Mouse (Mus musculus) stomach, embryonic 15.5 days (tissue): ENCODE measurements around the gene Nmur1. TPM values are rescaled to one million over a fixed set of nuclear protein-coding genes. Genes with fewer than 3 reads are reported as not detected.
A peak's percentile ranks its signal among the peaks of the same experiment; 100 is the strongest.
"Not testable (repeated sequence)": the region's sequence is repeated elsewhere in the genome, so short reads cannot be mapped to it uniquely, and the experiment has no call there.

Experiments used
- ATAC-seq: fragments of 200-750 bp; cut with Nextera tagmentation; 2 replicates; pipeline ENCODE4 v1.8.0; 2017; ENCODE audit warnings: low read depth, moderate number of reproducible peaks, moderate TSS enrichment; ENCODE audit not compliant: insufficient read depth, low FRiP score
- H3K27ac ChIP-seq: fragments of 300-500 bp; sonication (generic); 2 replicates; pipeline ENCODE4 v1.5.1; 2015; ENCODE audit warnings: mild to moderate bottlenecking, inconsistent platforms
- H3K27me3 ChIP-seq: fragments of 300-500 bp; sonication (generic); replicated peaks from 2 replicates; pipeline ENCODE4 v1.6.1; 2015; ENCODE audit warnings: inconsistent platforms
- H3K36me3 ChIP-seq: fragments of 300-500 bp; sonication (generic); 2 replicates; pipeline ENCODE4 v1.6.1; 2015; ENCODE audit warnings: inconsistent platforms
- H3K4me1 ChIP-seq: fragments of 300-500 bp; sonication (generic); 2 replicates; pipeline ENCODE4 v1.6.1; 2015; ENCODE audit warnings: inconsistent platforms
- H3K4me2 ChIP-seq: fragments of 300-500 bp; sonication (generic); 2 replicates; pipeline ENCODE4 v1.6.1; 2015; ENCODE audit warnings: mild to moderate bottlenecking, inconsistent platforms
- H3K4me3 ChIP-seq: fragments of 300-500 bp; sonication (generic); replicated peaks from 2 replicates; pipeline ENCODE4 v1.5.1; 2015; ENCODE audit warnings: inconsistent platforms
- H3K9ac ChIP-seq: fragments of 300-500 bp; sonication (generic); 2 replicates; pipeline ENCODE4 v1.6.1; 2015; ENCODE audit warnings: inconsistent platforms
- H3K9me3 ChIP-seq: fragments of 300-500 bp; sonication (generic); 2 replicates; pipeline ENCODE4 v1.6.1; 2016; ENCODE audit warnings: inconsistent platforms
- WGBS: fragments of 180-500 bp; shearing (Covaris S2); methylation state at CpG from one replicate; pipeline ENCODE4 v1.1.7; 2015; 5-methylcytosine and 5-hydroxymethylcytosine counted together
- polyA plus RNA-seq: library from polyadenylated mRNA; unstranded; fragments of >200 nt; fragmentation: Nextera tagmentation; extraction: Ambion mirVana; gene quantifications from 2 replicates; pipeline ENCODE4 v1.2.1, GENCODE M21; 2015

Gene Nmur1
- polyA plus RNA-seq: not detected in 2 replicates

- Histone ChIP-seq H3K4me1 (no peaks in the 10 kb centered on the region), H3K4me3 (no peak within 1 kb of the TSS), H3K27me3 (no peaks in the 10 kb centered on the region), H3K9me3 (no peaks in the 10 kb centered on the region), H3K36me3 (no peaks in the 10 kb centered on the region), H3K27ac (no peak within 1 kb of the TSS), H3K4me2 (no peak within 1 kb of the TSS), H3K9ac (no peak within 1 kb of the TSS)
- ATAC-seq: no peak
- 90% methylated on average over 8 of the region's 8 CpGs for WGBS
These were observed at the start of gene Nmur1, which contains the start of gene Tex44 for GRCm38 (mm10) chr1:86426128-86426527. Gene Nmur1, minus strand, starts transcription at chr1:86426228. Gene Tex44, plus strand, starts transcription at chr1:86426329.

- Histone ChIP-seq H3K9me3 (no peaks in the 10 kb centered on the region), H3K27me3 (no peaks in the 10 kb centered on the region), H3K4me3 (no peak overlapping the region), H3K4me1 (peaks cover 19% of the 10 kb centered on the region), H3K27ac (peak overlapping the region; percentile 96), H3K9ac (no peak overlapping the region), H3K4me2 (no peak overlapping the region), H3K36me3 (no peaks in the 10 kb centered on the region)
- WGBS: 86% methylated on average over 18 of the region's 18 CpGs
- ATAC-seq: no peak
These were observed 47.2 kb upstream of the Nmur1 start for GRCm38 (mm10) chr1:86473109-86473760.

- ATAC-seq: peak; percentile 75
- WGBS: 9% methylated on average over 31 of the region's 31 CpGs
- Histone ChIP-seq H3K36me3 (no peaks in the 10 kb centered on the region), H3K4me1 (peaks cover 19% of the 10 kb centered on the region), H3K27ac (peak overlapping the region; percentile 96), H3K9me3 (no peaks in the 10 kb centered on the region), H3K4me3 (peak overlapping the region; percentile 16), H3K27me3 (no peaks in the 10 kb centered on the region), H3K4me2 (peak overlapping the region; percentile 45), H3K9ac (peak overlapping the region; percentile 16; the same call in 1 of the 2 replicates)
These were observed 46.3 kb upstream of the Nmur1 start for GRCm38 (mm10) chr1:86472197-86472952.

GRCm38 (mm10) chr1:86471504-86471961 is 45.5 kb upstream of the Nmur1 start:
- H3K9ac ChIP-seq, H3K36me3 ChIP-seq, ATAC-seq: not testable (repeated sequence)

GRCm38 (mm10) chr1:86470519-86471181 is 44.6 kb upstream of the Nmur1 start:
- H3K9ac ChIP-seq: no peak overlapping the region
- H3K9me3 ChIP-seq: no peaks in the 10 kb centered on the region
- no peaks in the 10 kb centered on the region for H3K27me3 ChIP-seq
- H3K4me2 ChIP-seq: 0 out of 2 replicates have a peak overlapping the region, but pooled peaks have one; percentile 27
- 55% methylated on average over 12 of the region's 12 CpGs for WGBS
- H3K36me3 ChIP-seq: no peaks in the 10 kb centered on the region
- peak overlapping the region; percentile 96 for H3K27ac ChIP-seq
- no peak overlapping the region for H3K4me3 ChIP-seq
- H3K4me1 ChIP-seq: peaks cover 19% of the 10 kb centered on the region
- peak; percentile 71 for ATAC-seq

More at GRCm38 (mm10) chr1:86471504-86471961, 45.5 kb upstream of the Nmur1 start:
- WGBS: 75% methylated on average over 11 of the region's 11 CpGs
- H3K9me3 ChIP-seq, H3K27me3 ChIP-seq: not testable (repeated sequence)
- Histone ChIP-seq H3K4me3 (peak overlapping the region; percentile 16; the same call in 1 of the 2 replicates), H3K27ac (peak overlapping the region; percentile 96), H3K4me1 (peaks cover 19% of the 10 kb centered on the region), H3K4me2 (peak overlapping the region; percentile 45; the same call in 1 of the 2 replicates)

DNA sequence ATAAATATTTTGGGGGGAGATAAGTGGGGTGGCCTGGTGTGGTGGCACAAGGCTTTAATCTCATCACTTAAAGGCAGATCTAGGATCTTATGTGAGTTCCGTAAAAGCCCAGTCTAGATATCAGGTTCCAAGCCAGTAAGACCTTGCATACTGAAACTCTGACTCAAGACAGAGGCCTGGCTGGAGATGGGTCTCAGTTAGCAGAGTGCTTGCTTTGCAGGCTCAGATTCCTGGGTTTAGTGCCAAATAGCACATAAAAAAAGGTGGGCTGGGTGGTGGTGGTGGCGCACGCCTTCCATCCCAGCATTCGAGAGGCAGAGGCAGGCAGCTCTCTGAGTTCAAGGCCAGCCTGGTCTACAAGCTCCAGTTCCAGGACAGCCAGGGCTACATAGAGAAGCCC is 43.8 kb upstream of the Nmur1 start:
- Histone ChIP-seq H3K27ac (peak overlapping the region; percentile 96), H3K27me3 (no peaks in the 10 kb centered on the region), H3K4me1 (peaks cover 21% of the 10 kb centered on the region), H3K4me3 (no peak overlapping the region), H3K4me2 (no peak overlapping the region), H3K36me3 (no peaks in the 10 kb centered on the region), H3K9me3 (no peaks in the 10 kb centered on the region), H3K9ac (no peak overlapping the region)
- WGBS: 98% methylated on average over 4 of the region's 4 CpGs
- no peak for ATAC-seq

GRCm38 (mm10) chr1:86467416-86467815 is 41.4 kb upstream of the Nmur1 start:
- Histone ChIP-seq H3K4me3 (no peak overlapping the region), H3K27me3 (no peaks in the 10 kb centered on the region), H3K9ac (no peak overlapping the region), H3K27ac (no peak overlapping the region), H3K36me3 (no peaks in the 10 kb centered on the region), H3K9me3 (no peaks in the 10 kb centered on the region), H3K4me2 (no peak overlapping the region), H3K4me1 (peaks cover 18% of the 10 kb centered on the region)
- 90% methylated on average over 8 of the region's 8 CpGs for WGBS
- ATAC-seq: no peak

- no peak for ATAC-seq
- no peak overlapping the region for H3K9ac ChIP-seq
- 41% methylated on average over 4 of the region's 4 CpGs for WGBS
These were observed 38.8 kb upstream of the Nmur1 start for GRCm38 (mm10) chr1:86464875-86465224.

GRCm38 (mm10) chr1:86464223-86464874 is 38.3 kb upstream of the Nmur1 start:
- 54% methylated on average over 9 of the region's 9 CpGs for WGBS
- no peaks in the 10 kb centered on the region for H3K9me3 ChIP-seq
- no peak overlapping the region for H3K9ac ChIP-seq
- H3K36me3 ChIP-seq: no peaks in the 10 kb centered on the region
- no peaks in the 10 kb centered on the region for H3K27me3 ChIP-seq
- ATAC-seq: no peak
- peaks cover 4% of the 10 kb centered on the region; the same call in 1 of the 2 replicates for H3K4me1 ChIP-seq
- no peak overlapping the region for H3K4me2 ChIP-seq
- H3K27ac ChIP-seq: peak overlapping the region; percentile 74
- no peak overlapping the region for H3K4me3 ChIP-seq

More at GRCm38 (mm10) chr1:86464875-86465224, 38.8 kb upstream of the Nmur1 start:
- H3K4me1 ChIP-seq: peaks cover 4% of the 10 kb centered on the region; the same call in 1 of the 2 replicates
- no peak overlapping the region for H3K4me3 ChIP-seq
- no peaks in the 10 kb centered on the region for H3K9me3 ChIP-seq
- no peaks in the 10 kb centered on the region for H3K27me3 ChIP-seq
- peak overlapping the region; percentile 74 for H3K27ac ChIP-seq
- no peak overlapping the region for H3K4me2 ChIP-seq
- H3K36me3 ChIP-seq: no peaks in the 10 kb centered on the region

GRCm38 (mm10) chr1:86459371-86459770 is 33.3 kb upstream of the Nmur1 start:
- 68% methylated on average over 4 of the region's 4 CpGs for WGBS
- Histone ChIP-seq H3K4me2 (no peak overlapping the region), H3K4me3 (no peak overlapping the region), H3K36me3 (no peaks in the 10 kb centered on the region), H3K27me3 (no peaks in the 10 kb centered on the region), H3K9me3 (no peaks in the 10 kb centered on the region), H3K9ac (no peak overlapping the region), H3K27ac (no peak overlapping the region), H3K4me1 (no peaks in the 10 kb centered on the region)
- no peak for ATAC-seq

DNA sequence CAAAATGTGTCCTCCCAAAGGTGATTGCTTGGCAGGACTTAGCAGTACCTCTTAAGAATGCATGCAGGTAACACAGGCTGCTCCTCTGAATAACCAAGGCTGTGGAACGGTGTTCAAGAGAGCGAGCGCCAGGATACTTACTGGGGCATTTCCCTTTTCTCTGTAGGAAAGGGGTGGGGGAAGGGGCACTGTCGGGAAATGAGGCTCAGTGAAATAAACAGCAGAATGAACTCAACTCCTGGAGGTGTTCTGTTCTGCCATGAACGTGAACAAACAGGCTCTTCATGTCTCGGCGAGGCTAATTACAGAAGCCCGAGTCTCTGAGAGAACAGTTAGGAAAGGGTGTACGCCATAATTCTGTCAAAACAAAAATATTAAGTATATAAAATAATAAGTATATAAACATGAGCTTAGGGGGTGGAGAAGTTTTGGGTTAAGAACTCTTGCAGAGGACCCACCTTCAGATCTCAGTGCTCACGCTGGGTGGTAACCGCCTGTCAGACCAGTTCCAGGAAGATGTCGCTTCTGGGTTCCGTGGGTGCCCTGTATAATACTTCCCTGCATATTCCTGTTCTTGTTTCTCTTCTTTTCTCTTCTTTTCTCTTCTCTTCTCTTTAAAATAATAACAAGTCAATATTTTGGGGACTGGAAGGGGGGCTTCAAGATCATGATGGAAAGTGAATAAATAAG is 31.0 kb upstream of the Nmur1 start:
- H3K4me3 ChIP-seq: no peak overlapping the region
- no peak overlapping the region for H3K9ac ChIP-seq
- peak overlapping the region; percentile 41 for H3K27ac ChIP-seq
- H3K36me3 ChIP-seq: no peaks in the 10 kb centered on the region
- WGBS: 46% methylated on average over 13 of the region's 13 CpGs
- H3K4me2 ChIP-seq: no peak overlapping the region
- no peak for ATAC-seq
- H3K27me3 ChIP-seq: no peaks in the 10 kb centered on the region
- no peaks in the 10 kb centered on the region for H3K4me1 ChIP-seq
- H3K9me3 ChIP-seq: no peaks in the 10 kb centered on the region
